Mouse (Mus musculus) testis, adult 2 months (tissue): ENCODE results near the gene Hspb9. TPM values are rescaled to one million over a fixed set of nuclear protein-coding genes. Genes with fewer than 3 reads are reported as not detected.

Experiments
- H3K27ac ChIP-seq: fragments of 200-500 bp; 2 replicates; pipeline ENCODE4 v1.5.1; 2012; ENCODE audit warnings: low read depth, low read length; ENCODE audit not compliant: control insufficient read depth, insufficient read depth
- H3K27me3 ChIP-seq: fragments of 200-500 bp; 2 replicates; pipeline ENCODE4 v1.6.1; 2012; ENCODE audit warnings: mild to moderate bottlenecking, low read length, moderate library complexity; ENCODE audit not compliant: control insufficient read depth, insufficient read depth
- H3K36me3 ChIP-seq: fragments of 200-500 bp; 2 replicates; pipeline ENCODE4 v1.6.1; 2012; ENCODE audit warnings: mild to moderate bottlenecking, low read length; ENCODE audit not compliant: control insufficient read depth, insufficient read depth
- H3K4me1 ChIP-seq: fragments of 200-500 bp; 2 replicates; pipeline ENCODE4 v1.6.1; 2012; ENCODE audit warnings: low read length; ENCODE audit not compliant: control insufficient read depth, insufficient read depth
- H3K4me3 ChIP-seq: fragments of 200-500 bp; 2 replicates; pipeline ENCODE4 v1.5.1; 2012; ENCODE audit warnings: low read depth, mild to moderate bottlenecking, low read length, moderate library complexity, mixed read lengths; ENCODE audit not compliant: control insufficient read depth
- CTCF ChIP-seq: fragments of 200-500 bp; IDR thresholded peaks from 2 replicates; pipeline ENCODE4 v1.5.1; 2012; ENCODE audit warnings: low read depth, mild to moderate bottlenecking, inconsistent platforms, low read length, moderate library complexity; ENCODE audit not compliant: control insufficient read depth, insufficient read depth, insufficient replicate concordance
- POLR2A ChIP-seq: fragments of 200-500 bp; IDR thresholded peaks from 2 replicates; pipeline ENCODE4 v1.6.1; 2012; ENCODE audit warnings: low read depth, mild to moderate bottlenecking, inconsistent platforms, low read length, moderate library complexity; ENCODE audit not compliant: control insufficient read depth
- polyA plus RNA-seq: library from polyadenylated mRNA; depleted of rRNA; stranded (reverse); fragments of >200 nt; gene quantifications from 2 replicates; pipeline ENCODE4 v1.2.3, GENCODE M21; 2012

The Hspb9 gene
- polyA plus RNA-seq, 1 experiment: 1,420 TPM

DNA sequence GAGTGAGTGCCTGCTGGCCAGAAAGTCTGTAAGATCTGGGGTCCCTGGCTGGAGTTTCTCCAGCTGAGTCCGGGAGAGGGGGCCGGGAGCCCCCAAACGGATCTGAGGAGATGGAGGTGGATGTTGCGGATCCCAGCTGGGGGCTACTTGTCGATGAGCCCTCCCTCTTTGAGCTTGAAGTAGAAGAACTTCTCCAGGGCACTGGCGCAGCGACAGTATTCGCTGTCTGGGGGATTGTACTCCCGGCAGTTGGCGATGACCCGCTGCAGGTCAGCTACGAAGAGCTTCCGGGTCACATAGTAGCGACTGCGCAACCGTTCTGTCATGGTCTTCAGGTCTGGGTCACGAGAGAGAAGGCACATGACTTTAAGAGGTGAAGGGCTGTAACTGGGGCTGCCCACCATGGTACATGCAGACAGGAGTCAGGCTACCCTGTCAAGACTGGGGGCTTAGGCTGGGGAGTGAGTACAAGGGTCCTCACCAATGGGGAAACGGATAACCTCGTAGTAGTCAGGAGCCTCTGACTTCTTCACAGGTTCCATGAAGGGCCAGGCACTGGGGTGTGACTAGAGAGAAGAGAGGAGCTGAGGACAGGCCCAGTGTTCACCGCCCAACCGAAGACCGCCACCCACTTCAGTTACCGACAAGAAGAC lies 8.4 kb upstream of the Hspb9 start:
- TF ChIP-seq POLR2A (no peak), CTCF (no peak)
- Histone ChIP-seq H3K36me3 (peaks cover 1% of the 10 kb centered on the region; the same call in 1 of the 2 replicates), H3K27me3 (no peaks in the 10 kb centered on the region), H3K27ac (no peak overlapping the region), H3K4me1 (peaks cover 28% of the 10 kb centered on the region), H3K4me3 (no peak overlapping the region)

DNA sequence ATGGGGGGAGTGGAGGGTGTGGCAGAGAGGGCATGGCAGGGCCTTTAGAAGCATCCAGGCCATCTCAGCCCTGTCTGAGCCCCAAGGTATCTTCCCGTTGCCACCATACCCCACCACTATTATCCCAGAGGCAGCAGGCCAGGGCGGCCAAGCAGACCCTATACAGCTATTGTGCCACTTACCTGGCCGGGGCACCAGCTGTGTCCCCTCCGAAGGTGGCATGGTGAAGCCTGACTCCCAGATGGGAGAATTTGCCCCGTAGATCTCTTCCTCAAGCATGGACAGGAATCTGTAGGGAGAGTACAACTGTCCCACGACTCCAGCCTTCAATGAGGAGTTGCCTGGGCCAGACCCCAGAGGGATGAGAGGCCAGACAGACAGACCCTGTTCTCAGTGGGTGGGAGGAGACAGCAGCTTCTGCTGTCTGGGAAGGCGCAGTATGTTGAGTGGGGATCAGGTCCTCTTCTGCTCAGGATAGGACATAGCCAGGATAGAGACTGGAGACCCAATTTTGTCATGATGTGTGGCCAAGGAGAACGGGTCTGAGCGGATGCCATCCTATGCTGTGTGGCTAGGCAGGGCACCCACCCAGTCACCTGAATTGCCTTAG lies 4.3 kb upstream of the Hspb9 start:
- Histone ChIP-seq H3K36me3 (peaks cover 1% of the 10 kb centered on the region; the same call in 1 of the 2 replicates), H3K27ac (no peak overlapping the region), H3K4me1 (peaks cover 33% of the 10 kb centered on the region), H3K27me3 (no peaks in the 10 kb centered on the region), H3K4me3 (no peak overlapping the region)
- TF ChIP-seq CTCF: no peak
- TF ChIP-seq POLR2A: no peak

DNA sequence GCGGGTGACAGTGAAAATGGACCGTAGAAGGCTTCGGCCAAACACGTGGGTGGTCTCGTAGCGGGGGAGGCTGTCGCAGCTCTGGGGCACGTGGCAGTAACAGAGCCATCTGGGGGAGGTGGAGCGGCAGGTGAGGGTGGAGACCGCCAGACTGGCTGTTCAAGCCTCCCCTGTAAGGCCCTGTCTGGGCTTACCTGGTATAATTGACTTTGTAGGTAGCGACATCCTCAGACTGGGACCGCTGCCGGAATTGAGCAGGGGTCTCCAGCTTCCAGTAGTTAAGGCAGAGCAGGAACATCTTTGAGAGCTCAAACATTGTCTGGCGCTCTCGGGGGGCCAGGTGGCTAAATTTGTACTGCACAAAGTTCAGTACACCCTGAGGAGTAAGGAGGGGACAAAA lies 3.1 kb upstream of the Hspb9 start:
- H3K36me3 ChIP-seq: peaks cover 1% of the 10 kb centered on the region; the same call in 1 of the 2 replicates
- peaks cover 26% of the 10 kb centered on the region for H3K4me1 ChIP-seq
- no peaks in the 10 kb centered on the region for H3K27me3 ChIP-seq
- no peak overlapping the region for H3K27ac ChIP-seq
- TF ChIP-seq POLR2A (no peak), CTCF (no peak)
- no peak overlapping the region for H3K4me3 ChIP-seq

DNA sequence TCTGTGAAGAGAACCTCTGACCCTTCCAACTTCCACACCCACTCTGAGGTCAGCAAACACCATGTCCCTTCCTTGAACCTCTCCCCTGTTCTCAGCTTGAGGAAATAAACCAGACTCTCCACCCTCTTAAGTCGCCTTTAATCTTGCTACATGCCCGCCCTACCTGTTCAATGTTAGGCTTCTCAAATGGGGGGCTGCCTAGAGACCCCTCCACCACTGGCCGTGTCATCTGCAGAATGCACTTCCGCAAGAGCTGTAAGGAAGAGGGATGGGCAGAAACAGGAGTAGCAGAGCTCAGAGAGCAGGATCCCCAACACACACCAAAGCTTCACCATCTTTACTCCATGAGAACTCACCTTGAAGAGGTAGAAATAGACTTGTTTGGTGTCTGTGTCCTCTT lies 2.7 kb upstream of the Hspb9 start:
- no peak overlapping the region for H3K4me3 ChIP-seq
- no peaks in the 10 kb centered on the region for H3K27me3 ChIP-seq
- no peak overlapping the region for H3K27ac ChIP-seq
- H3K36me3 ChIP-seq: peaks cover 1% of the 10 kb centered on the region; the same call in 1 of the 2 replicates
- peaks cover 26% of the 10 kb centered on the region for H3K4me1 ChIP-seq
- no peak for TF ChIP-seq POLR2A
- no peak for TF ChIP-seq CTCF

DNA sequence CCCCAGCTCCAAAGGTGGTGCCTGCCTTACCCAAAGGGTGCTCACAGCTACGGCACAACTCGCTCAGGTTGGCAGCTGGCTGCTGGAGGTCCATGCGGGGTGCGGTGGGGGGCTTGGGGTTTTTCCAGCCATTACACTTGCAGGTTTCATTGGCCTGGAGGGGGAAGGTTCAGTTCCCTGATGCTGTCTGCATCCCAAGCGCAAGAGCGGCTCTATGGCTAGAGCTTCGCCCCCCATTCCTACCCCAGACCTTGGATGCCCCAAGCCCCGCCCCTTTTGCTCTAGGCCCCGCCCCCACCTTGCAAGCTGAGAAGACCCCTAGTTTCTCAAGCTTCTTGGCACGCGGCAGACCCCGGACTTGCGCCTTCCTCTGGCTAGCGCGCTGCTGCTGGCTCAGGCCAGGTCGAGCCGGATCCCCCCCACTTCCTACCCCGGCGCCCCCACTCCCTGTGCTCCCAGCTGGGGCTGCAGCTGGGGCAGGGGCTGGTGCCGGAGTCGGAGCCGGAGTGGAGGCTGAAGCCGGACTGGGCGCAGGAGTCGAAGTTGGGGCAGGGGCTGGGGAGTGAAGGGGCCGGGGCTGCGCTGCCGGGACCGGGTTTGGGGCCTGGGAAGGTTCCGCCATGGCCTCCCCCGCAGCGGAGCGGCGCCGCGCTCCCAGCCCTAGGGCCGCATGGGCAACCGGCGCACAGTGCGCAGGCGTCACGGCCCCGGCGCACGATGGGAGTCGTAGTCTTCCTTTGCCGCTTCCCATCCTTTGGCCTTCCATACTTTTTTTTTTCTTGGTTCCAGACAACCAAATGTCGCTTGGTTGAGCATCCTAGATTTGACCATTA lies 1.7 kb upstream of the Hspb9 start, which contains the start of gene Kat2a:
Kat2a (minus strand) TSS at position 683 of the 833 bp plus-strand sequence.
- H3K4me3 ChIP-seq: peak within 1 kb of the TSS; percentile 93
- H3K27me3 ChIP-seq: no peaks in the 10 kb centered on the region
- H3K27ac ChIP-seq: peak within 1 kb of the TSS; percentile 97
- H3K4me1 ChIP-seq: peaks cover 26% of the 10 kb centered on the region
- TF ChIP-seq CTCF (no peak), POLR2A (peak; percentile 77)
- H3K36me3 ChIP-seq: peaks cover 1% of the 10 kb centered on the region; the same call in 1 of the 2 replicates

DNA sequence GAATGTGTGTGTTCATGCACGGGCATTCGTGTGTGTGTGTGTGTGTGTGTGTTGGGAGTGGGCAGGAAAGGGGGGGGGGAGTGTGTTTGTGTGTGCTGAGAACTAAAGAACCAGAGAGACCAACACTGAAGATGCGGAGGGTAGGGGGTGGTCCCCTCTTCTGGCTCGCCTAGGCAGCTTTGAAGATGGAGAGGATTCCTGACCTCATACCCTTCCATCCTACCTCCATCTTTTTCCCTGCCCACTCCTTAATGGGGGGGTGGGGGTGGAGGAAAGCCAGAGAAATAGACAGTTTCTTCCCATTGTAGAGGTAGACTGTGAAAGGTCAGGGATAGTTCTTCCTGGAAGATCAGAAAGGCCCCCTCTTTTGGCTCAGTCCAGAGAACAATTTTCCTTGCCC lies 476 bp upstream of the Hspb9 start:
- peaks cover 1% of the 10 kb centered on the region; the same call in 1 of the 2 replicates for H3K36me3 ChIP-seq
- H3K4me1 ChIP-seq: peaks cover 26% of the 10 kb centered on the region

DNA sequence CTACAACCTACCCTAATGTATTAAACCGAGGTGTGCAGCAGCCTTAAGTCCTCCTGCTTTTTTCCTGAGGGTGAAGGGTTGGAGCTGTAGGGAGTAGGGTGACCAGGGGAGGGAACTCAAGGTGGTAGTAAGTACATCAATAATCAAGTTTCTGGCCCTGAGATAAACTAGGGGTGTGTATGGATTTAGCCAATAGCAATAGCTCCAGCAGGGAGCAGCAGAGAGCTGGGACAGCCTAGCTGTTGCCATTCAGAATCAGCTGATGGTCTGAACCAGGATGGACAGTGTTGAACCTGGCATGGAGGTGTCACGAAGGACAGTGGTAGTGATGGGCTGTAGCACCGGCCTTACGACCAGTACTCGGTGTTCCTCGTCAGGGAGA lies 875 bp downstream of the Hspb9 start:
- no peaks in the 10 kb centered on the region for H3K27me3 ChIP-seq
- no peak for TF ChIP-seq POLR2A
- TF ChIP-seq CTCF: peak; percentile 61; the same call in 1 of the 2 replicates
- H3K27ac ChIP-seq: peak overlapping the region; percentile 97
- peaks cover 26% of the 10 kb centered on the region for H3K4me1 ChIP-seq
- H3K4me3 ChIP-seq: peak overlapping the region; percentile 93
- H3K36me3 ChIP-seq: no peaks in the 10 kb centered on the region

More for the DNA sequence above, 476 bp upstream of the Hspb9 start:
- TF ChIP-seq POLR2A: no peak
- no peak for TF ChIP-seq CTCF
- no peaks in the 10 kb centered on the region for H3K27me3 ChIP-seq
- peak overlapping the region; percentile 97 for H3K27ac ChIP-seq
- H3K4me3 ChIP-seq: peak overlapping the region; percentile 93
